Mouse (Mus musculus) olfactory bulb, adult 2 months (tissue): ENCODE measurements around the gene Snx9. TPM values are rescaled to one million over a fixed set of nuclear protein-coding genes. Genes with fewer than 3 reads are reported as not detected.

Source experiments
- H3K27ac ChIP-seq: fragments of 200-500 bp; 2 replicates; pipeline ENCODE4 v1.5.1; 2012; ENCODE audit warnings: low read depth, low read length; ENCODE audit not compliant: insufficient read depth
- H3K4me1 ChIP-seq: fragments of 200-500 bp; 2 replicates; pipeline ENCODE4 v1.6.1; 2012; ENCODE audit warnings: low read length; ENCODE audit not compliant: control insufficient read depth, insufficient read depth
- H3K4me3 ChIP-seq: fragments of 200-500 bp; 2 replicates; pipeline ENCODE4 v1.5.1; 2012; ENCODE audit warnings: mild to moderate bottlenecking, low read depth, low read length, moderate library complexity; ENCODE audit not compliant: insufficient read depth
- CTCF ChIP-seq: fragments of 200-500 bp; IDR thresholded peaks from 2 replicates; pipeline ENCODE4 v1.5.1; 2012; ENCODE audit warnings: low read depth, mild to moderate bottlenecking, low read length, moderate library complexity; ENCODE audit not compliant: insufficient read depth
- POLR2A ChIP-seq: fragments of 200-500 bp; IDR thresholded peaks from 2 replicates; pipeline ENCODE4 v1.6.1; 2012; ENCODE audit warnings: mild to moderate bottlenecking, low read depth, low read length, moderate library complexity; ENCODE audit not compliant: insufficient read depth
- WGBS: fragments of 180-500 bp; shearing (Covaris S2); methylation state at CpG from one replicate; pipeline ENCODE4 v1.1.7; 2018; 5-methylcytosine and 5-hydroxymethylcytosine counted together
- polyA plus RNA-seq: library from polyadenylated mRNA; stranded (reverse); fragments of >200 nt; gene quantifications from 2 replicates; pipeline ENCODE4 v1.2.4, GENCODE M21; 2012; ENCODE audit warnings: low replicate concordance; ENCODE audit not compliant: missing spikeins, insufficient read depth, insufficient read length

Snx9 gene
- polyA plus RNA-seq = not detected in 2 replicates

DNA sequence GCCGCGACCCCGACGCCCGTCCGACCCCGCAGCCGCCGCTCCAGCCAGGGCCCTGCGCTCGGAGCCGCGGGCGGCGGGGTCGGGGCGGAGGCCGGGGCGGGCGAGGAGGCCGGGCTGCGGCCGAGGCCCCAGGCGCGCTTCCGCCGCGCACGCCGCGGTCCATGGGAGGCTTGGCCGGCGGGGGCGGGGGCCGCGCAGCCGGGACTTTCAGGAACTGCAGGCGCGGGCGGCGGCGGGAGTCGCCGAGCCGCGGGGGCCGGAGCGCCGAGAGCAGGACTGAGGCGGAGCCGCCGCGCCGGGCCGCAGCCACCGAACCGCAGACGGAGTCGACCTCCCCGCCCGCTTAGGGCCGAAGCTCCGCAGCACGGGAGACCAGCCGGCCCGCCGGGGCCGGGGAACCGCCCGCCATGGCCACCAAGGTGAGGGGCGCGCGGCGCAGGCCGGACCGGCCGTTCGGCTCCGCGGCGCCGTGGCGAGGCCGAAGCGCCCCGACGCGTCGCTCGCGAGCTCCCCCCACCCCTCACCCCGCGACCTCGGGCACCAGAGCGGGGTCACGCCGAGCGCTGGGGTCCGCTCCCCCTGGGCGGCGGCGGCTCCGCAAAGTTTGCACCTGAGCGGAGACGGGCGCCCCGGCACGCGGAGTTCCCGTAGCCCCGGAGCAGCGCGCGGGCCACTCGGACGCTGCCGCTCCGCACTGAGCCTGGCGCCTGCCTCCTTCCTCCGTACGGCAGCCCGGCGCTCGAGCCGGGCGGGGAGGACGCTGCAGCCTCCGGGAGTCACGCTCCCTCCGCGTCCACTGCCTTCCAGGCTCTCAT lies at the start of gene Snx9:
TSS of gene Snx9 (plus strand) at position 202 of the 815 bp plus-strand sequence.
- H3K4me3 ChIP-seq = peak within 1 kb of the TSS; percentile 92
- H3K4me1 ChIP-seq = no peaks in the 10 kb centered on the region
- TF ChIP-seq POLR2A = no peak; the same call in 1 of the 2 replicates
- no peak for TF ChIP-seq CTCF
- peak within 1 kb of the TSS; percentile 49 for H3K27ac ChIP-seq
- WGBS = 3% methylated on average over 131 of the region's 131 CpGs

- WGBS = 91% methylated on average over 12 of the region's 12 CpGs
- Histone ChIP-seq H3K27ac (no peak overlapping the region), H3K4me3 (no peak overlapping the region), H3K4me1 (no peaks in the 10 kb centered on the region)
- TF ChIP-seq POLR2A = no peak
- no peak for TF ChIP-seq CTCF
Measured at GRCm38 (mm10) chr17:5792164-5792791, 48.9 kb upstream of the Snx9 start.

- no peaks in the 10 kb centered on the region for H3K4me1 ChIP-seq
- 83% methylated on average over 4 of the region's 4 CpGs for WGBS
- H3K27ac ChIP-seq = no peak overlapping the region
- no peak overlapping the region for H3K4me3 ChIP-seq
- TF ChIP-seq POLR2A (no peak), CTCF (no peak)
Measured at GRCm38 (mm10) chr17:5793593-5793992, 47.5 kb upstream of the Snx9 start.

GRCm38 (mm10) chr17:5794276-5794675 lies 46.9 kb upstream of the Snx9 start:
- H3K27ac ChIP-seq = no peak overlapping the region
- TF ChIP-seq CTCF (no peak), POLR2A (no peak)
- no peak overlapping the region for H3K4me3 ChIP-seq
- WGBS = 91% methylated on average over 5 of the region's 5 CpGs
- no peaks in the 10 kb centered on the region for H3K4me1 ChIP-seq

DNA sequence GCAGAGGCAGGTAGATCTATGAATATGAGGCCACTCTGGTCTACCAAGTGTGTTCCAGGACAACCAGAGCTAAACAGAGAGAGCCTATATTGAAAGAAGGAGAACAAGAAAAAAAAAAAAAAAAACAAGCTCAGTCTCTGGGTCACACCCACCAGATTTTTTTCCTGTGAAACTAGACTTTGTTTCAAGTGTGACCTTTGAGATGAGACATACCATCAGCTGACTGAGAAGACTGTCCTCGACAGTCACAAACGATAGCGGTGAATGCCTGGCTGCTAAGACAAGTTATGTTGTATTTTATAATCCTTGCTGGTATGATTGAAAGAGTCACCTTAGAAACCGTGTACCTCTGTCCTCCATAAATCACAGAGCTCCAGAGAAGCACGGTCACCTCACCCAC lies 45.8 kb upstream of the Snx9 start:
- H3K27ac ChIP-seq = no peak overlapping the region
- TF ChIP-seq POLR2A = no peak
- no peak for TF ChIP-seq CTCF
- H3K4me1 ChIP-seq = no peaks in the 10 kb centered on the region
- WGBS = 75% methylated on average over 5 of the region's 5 CpGs
- no peak overlapping the region for H3K4me3 ChIP-seq

DNA sequence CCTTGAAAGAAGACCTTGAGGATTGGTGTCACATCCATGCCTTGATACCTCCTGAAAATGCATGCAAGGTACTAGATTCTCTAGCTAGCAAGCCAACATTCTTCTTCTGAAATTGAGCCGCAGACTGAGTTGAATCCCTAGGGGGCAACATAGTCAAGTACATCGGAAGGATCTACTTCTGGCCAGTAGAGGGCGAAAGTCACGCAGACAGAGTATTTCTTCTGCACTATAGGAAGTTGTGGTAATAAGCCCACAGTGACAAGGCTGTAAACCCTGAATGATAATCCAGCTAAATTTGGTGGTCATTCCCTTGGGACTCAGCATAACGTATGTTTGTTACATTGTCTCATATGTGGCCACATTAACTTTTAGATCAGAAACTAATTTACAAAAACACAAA lies 45.3 kb upstream of the Snx9 start:
- WGBS = 2% methylated on average over 5 of the region's 5 CpGs
- Histone ChIP-seq H3K4me1 (no peaks in the 10 kb centered on the region), H3K27ac (no peak overlapping the region), H3K4me3 (no peak overlapping the region)
- no peak for TF ChIP-seq POLR2A
- no peak for TF ChIP-seq CTCF

DNA sequence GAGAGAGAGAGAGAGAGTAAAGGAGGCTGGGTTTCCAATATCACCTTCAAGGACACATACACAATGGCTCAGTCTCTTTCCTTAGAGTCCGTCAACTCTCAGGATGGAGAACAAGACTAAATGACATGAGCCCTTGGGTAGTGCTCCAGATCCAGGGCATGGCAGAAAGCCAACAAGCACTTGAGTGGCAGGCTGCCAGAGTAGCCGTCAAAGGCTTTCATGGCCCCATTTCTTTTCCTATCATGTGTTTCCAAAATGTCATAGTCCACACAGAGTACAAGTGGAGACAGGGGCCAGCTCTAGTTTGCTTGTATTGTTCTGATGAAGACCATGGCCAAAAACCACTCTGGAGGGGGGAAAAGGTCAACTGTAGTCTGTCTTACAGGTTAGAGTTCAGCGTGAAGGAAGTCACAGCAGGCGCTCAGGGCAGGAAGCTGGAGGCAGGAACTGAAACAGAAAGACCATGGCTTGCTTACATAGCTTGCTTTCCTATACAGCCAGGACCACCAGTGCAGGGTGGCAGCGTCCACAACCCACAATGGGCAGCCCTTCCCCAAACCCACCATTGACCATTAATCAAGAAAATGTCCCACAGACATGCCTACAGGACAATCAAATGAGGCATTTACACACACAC lies 43.9 kb upstream of the Snx9 start:
- Histone ChIP-seq H3K4me1 (no peaks in the 10 kb centered on the region), H3K27ac (no peak overlapping the region), H3K4me3 (no peak overlapping the region)
- 61% methylated on average over 5 of the region's 5 CpGs for WGBS
- no peak for TF ChIP-seq POLR2A

- no peak for TF ChIP-seq POLR2A
- TF ChIP-seq CTCF = no peak
- 79% methylated on average over 13 of the region's 13 CpGs for WGBS
- Histone ChIP-seq H3K4me1 (no peaks in the 10 kb centered on the region), H3K27ac (no peak overlapping the region), H3K4me3 (no peak overlapping the region)
Measured at GRCm38 (mm10) chr17:5798221-5798801, 42.8 kb upstream of the Snx9 start.
